Mouse (Mus musculus): ENCODE data around the gene Pias1.

- no peak for TF ChIP-seq HCFC1 (IDR thresholded peaks at IDR 0.05; ENCODE audit: borderline replicate concordance, insufficient read depth, low read length)
- TF ChIP-seq ZNF384 (IDR thresholded peaks at IDR 0.05; ENCODE audit: low read depth, low read length), result no peak
Observed at GRCm38 (mm10) chr9:62987824-62988223, at the start of gene Pias1.
